Mouse (Mus musculus) olfactory bulb, adult 2 months (tissue): Measurements from ENCODE around the gene Cpne1.

Experiments used
- CTCF ChIP-seq: fragments of 200-500 bp; IDR thresholded peaks from 2 replicates; pipeline ENCODE4 v1.5.1; 2012; ENCODE audit warnings: low read depth, mild to moderate bottlenecking, low read length, moderate library complexity; ENCODE audit not compliant: insufficient read depth
- POLR2A ChIP-seq: fragments of 200-500 bp; IDR thresholded peaks from 2 replicates; pipeline ENCODE4 v1.6.1; 2012; ENCODE audit warnings: mild to moderate bottlenecking, low read depth, low read length, moderate library complexity; ENCODE audit not compliant: insufficient read depth

GRCm38 (mm10) chr2:156077461-156077860 is 34.3 kb downstream of the Cpne1 start:
- TF ChIP-seq POLR2A (no peak), CTCF (no peak)
